Mouse (Mus musculus) leukemia stem cell, adult 10-12 weeks (primary cell): ENCODE measurements around the gene Pik3ap1. TPM values are rescaled to one million over a fixed set of nuclear protein-coding genes. Genes with fewer than 3 reads are reported as not detected.

Source experiments
- polyA plus RNA-seq: library from polyadenylated mRNA; stranded (reverse); fragments of >175 nt; gene quantifications from 2 replicates; pipeline ENCODE4 v1.2.3, GENCODE M21; 2012; ENCODE audit warnings: low replicate concordance

Pik3ap1 gene
- polyA plus RNA-seq, result 11.6 and 13.1 TPM in 2 replicates

GRCm38 (mm10) chr19:41384922-41385508, at the start of gene Pik3ap1:
TSS of gene Pik3ap1 (minus strand) at chr19:41385102.

GRCm38 (mm10) chr19:41263630-41264295, 121.1 kb downstream of the Pik3ap1 start, which contains the start of gene Tm9sf3:
TSS of gene Tm9sf3 (minus strand) at chr19:41263997.

Other genes with a start within 250 kb of the Pik3ap1 start
- gene Tll2, start 178.3 kb downstream of the Pik3ap1 start, polyA plus RNA-seq, result 0.13 TPM in 1 of 2 replicates, not detected in the other
- gene Tm9sf3, start 121.1 kb downstream of the Pik3ap1 start, polyA plus RNA-seq, result 16.9 and 22.7 TPM in 2 replicates
- gene Lcor, start 97.5 kb upstream of the Pik3ap1 start, polyA plus RNA-seq, result 1.3 and 2.8 TPM in 2 replicates
- 0.44 and 1.1 TPM in 2 replicates for gene Gm340, start 197.3 kb upstream of the Pik3ap1 start, polyA plus RNA-seq